9 mouse cellular contexts compared by ENCODE assay signal in the genomic region with DNA sequence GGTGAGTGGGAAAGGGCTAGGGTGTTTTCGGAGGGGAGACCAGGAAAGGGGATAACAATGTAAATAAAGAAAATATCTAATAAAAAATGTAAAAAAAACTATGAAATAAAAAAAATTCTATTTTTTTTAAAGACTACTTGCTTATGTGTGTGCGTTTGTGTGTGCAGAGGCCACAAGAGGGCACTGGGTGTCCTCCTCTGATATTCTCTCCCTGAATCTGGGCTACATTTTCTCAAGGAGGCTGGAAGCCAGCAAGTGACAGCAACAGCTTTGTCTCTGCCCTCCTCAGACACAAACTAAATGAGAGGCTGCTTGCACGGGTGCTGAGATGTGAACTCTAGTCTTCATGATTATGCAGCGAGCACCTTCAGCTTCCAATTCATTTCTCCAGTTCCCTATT. TPM values are rescaled to one million over a fixed set of nuclear protein-coding genes. Genes with fewer than 3 reads are reported as not detected.
DNase-seq lines count a peak whose midpoint lies in the region; ATAC-seq and TF ChIP-seq lines count a peak whose summit lies in the region.
"Had no signal": no experiment of that assay in that cellular context is flagged by ENCODE, and none has a peak within 500 bp of the region (broad histone marks: within the 10 kb centered on the region; RNA-seq: fewer than 3 reads in every experiment).

No protein-coding gene starts in this region.

- peaks cover 16% of the 10 kb centered on the region; the same call in 1 of the 2 replicates for H3K79me2 ChIP-seq in liver, adult 2 months (ENCODE audit: control insufficient read depth, insufficient read depth, low read length)

- H3K27ac ChIP-seq in liver, adult 2 months (replicated peaks; ENCODE audit: insufficient read depth, low read depth, low read length), result no peak overlapping the region
- no peak overlapping the region for H3K27ac ChIP-seq in liver, embryonic 12.5 days
- H3K27ac ChIP-seq in limb, embryonic 10.5 days, result no peak overlapping the region

- peaks cover 3% of the 10 kb centered on the region; the same call in 1 of the 2 replicates for H3K4me1 ChIP-seq in liver, adult 2 months (ENCODE audit: control insufficient read depth, insufficient read depth, low read length)
- H3K4me1 ChIP-seq in liver, embryonic 12.5 days, result peaks cover 54% of the 10 kb centered on the region
- H3K4me1 ChIP-seq in limb, embryonic 10.5 days, result no peaks in the 10 kb centered on the region

- H3K4me2 ChIP-seq in liver, embryonic 12.5 days, result no peak overlapping the region

- H3K4me3 ChIP-seq in liver, adult 2 months (ENCODE audit: insufficient read depth, low read depth, low read length), result no peak overlapping the region
- no peak overlapping the region for H3K4me3 ChIP-seq in liver, embryonic 12.5 days
- H3K4me3 ChIP-seq in limb, embryonic 10.5 days, result no peak overlapping the region

- peak; percentile 40 to 55 for DNase-seq in cerebellum, adult 18-20 months
- no peak for DNase-seq in cerebellum, adult 9-11 months
- no peak for DNase-seq in liver, adult 2 months (ENCODE audit: extremely low read depth, low read depth, low spot score)
- DNase-seq in cerebellum, postnatal 36 days, result peak; percentile 35 to 41
- DNase-seq in ovary, adult 18-20 months (ENCODE audit: low spot score), result no peak
- no peak for DNase-seq in limb, embryonic 10.5 days (ENCODE audit: low spot score)

- peaks cover 3% of the 10 kb centered on the region; the same call in 1 of the 2 replicates for H3K36me3 ChIP-seq in liver, adult 2 months (ENCODE audit: control insufficient read depth, insufficient read depth, low read length)
- H3K36me3 ChIP-seq in liver, embryonic 12.5 days, result no peaks in the 10 kb centered on the region
- H3K36me3 ChIP-seq in limb, embryonic 10.5 days, result no peaks in the 10 kb centered on the region

- ATAC-seq in liver, embryonic 12.5 days, result no peak
- ATAC-seq in megakaryocyte progenitor cell, adult 5-6 weeks (replicated peaks; ENCODE audit: poor library complexity), result 0 out of 2 replicates have a peak, but pooled peaks have one; percentile 25

- no peak overlapping the region for H3K9ac ChIP-seq in liver, adult 2 months (ENCODE audit: low read depth, low read length)
- no peak overlapping the region for H3K9ac ChIP-seq in liver, embryonic 12.5 days

- H3K9me3 ChIP-seq in liver, embryonic 12.5 days (replicated peaks), result no peaks in the 10 kb centered on the region
- H3K9me3 ChIP-seq in limb, embryonic 10.5 days (replicated peaks), result no peaks in the 10 kb centered on the region
- H3K9me3 ChIP-seq: G1E had no signal

- no peaks in the 10 kb centered on the region for H3K27me3 ChIP-seq in liver, adult 2 months (ENCODE audit: control insufficient read depth, insufficient read depth, low read length)
- H3K27me3 ChIP-seq in liver, embryonic 12.5 days (replicated peaks), result no peaks in the 10 kb centered on the region
- H3K27me3 ChIP-seq in limb, embryonic 10.5 days (ENCODE audit: low read depth, poor library complexity, severe bottlenecking), result no peaks in the 10 kb centered on the region

- peak; percentile 19; the same call in 1 of the 2 replicates for TF ChIP-seq CTCF in liver, adult 2 months (IDR thresholded peaks at IDR 0.05; ENCODE audit: low read depth, low read length)

- WGBS in liver, adult 2 months, result 87% methylated on average over 4 of the region's 4 CpGs
- 66% methylated on average over 4 of the region's 4 CpGs for WGBS in liver, embryonic 12.5 days (ENCODE audit: insufficient replicate concordance)
- 80% methylated on average over 4 of the region's 4 CpGs for WGBS in limb, embryonic 10.5 days

- no peak for TF ChIP-seq POLR2A in liver, adult 2 months (IDR thresholded peaks at IDR 0.05; ENCODE audit: extremely low read depth, insufficient read depth, low read length)

RNA-seq across cellular contexts. Expression of gene Gm43552, which starts 14.4 kb away (rescaled TPM):
- not detected in 2 replicates for total RNA-seq in liver, adult 2 months (2014; rRNA removed)
- 14.5 and 16.3 TPM in 2 replicates for polyA plus RNA-seq in liver, adult 2 months (2012; rRNA removed)
- not detected in 2 replicates for polyA plus RNA-seq in liver, embryonic 12.5 days (2016; fragmentation: Nextera tagmentation; extraction: Ambion mirVana)
- not detected in 2 replicates for total RNA-seq in megakaryocyte progenitor cell, adult 5-6 weeks (2015)
- total RNA-seq in megakaryocyte progenitor cell, adult 5-6 weeks (2017), result not detected in 2 replicates
- not detected in 2 replicates for polyA plus RNA-seq in limb, embryonic 10.5 days (2016; fragmentation: Nextera tagmentation; extraction: Ambion mirVana)
- total RNA-seq: G1E had no signal

RNA-seq across cellular contexts. Expression of gene Ugdh, which starts 42.5 kb away (rescaled TPM):
- 118 and 169 TPM in 2 replicates for total RNA-seq in liver, adult 2 months (2014; rRNA removed)
- 43.3 and 43.7 TPM in 2 replicates for polyA plus RNA-seq in liver, adult 2 months (2012; rRNA removed)
- polyA plus RNA-seq in liver, embryonic 12.5 days (2016; fragmentation: Nextera tagmentation; extraction: Ambion mirVana), result 24.1 and 26.3 TPM in 2 replicates
- 48.0 and 52.4 TPM in 2 replicates for total RNA-seq in megakaryocyte progenitor cell, adult 5-6 weeks (2015)
- total RNA-seq in megakaryocyte progenitor cell, adult 5-6 weeks (2017), result 78.9 and 80.5 TPM in 2 replicates
- polyA plus RNA-seq in limb, embryonic 10.5 days (2016; fragmentation: Nextera tagmentation; extraction: Ambion mirVana), result 75.3 and 87.4 TPM in 2 replicates

RNA-seq across cellular contexts. Expression of gene Smim14, which starts 58.8 kb away (rescaled TPM):
- 60.5 and 66.9 TPM in 2 replicates for total RNA-seq in liver, adult 2 months (2014; rRNA removed)
- polyA plus RNA-seq in liver, adult 2 months (2012; rRNA removed), result 66.6 and 72.3 TPM in 2 replicates
- 45.5 and 47.4 TPM in 2 replicates for polyA plus RNA-seq in liver, embryonic 12.5 days (2016; fragmentation: Nextera tagmentation; extraction: Ambion mirVana)
- 142 and 144 TPM in 2 replicates for total RNA-seq in megakaryocyte progenitor cell, adult 5-6 weeks (2015)
- total RNA-seq in megakaryocyte progenitor cell, adult 5-6 weeks (2017), result 83.0 and 86.5 TPM in 2 replicates
- polyA plus RNA-seq in limb, embryonic 10.5 days (2016; fragmentation: Nextera tagmentation; extraction: Ambion mirVana), result 44.1 and 67.0 TPM in 2 replicates

RNA-seq across cellular contexts. Expression of gene Ube2k, which starts 58.8 kb away (rescaled TPM):
- 14.0 and 16.2 TPM in 2 replicates for total RNA-seq in liver, adult 2 months (2014; rRNA removed)
- polyA plus RNA-seq in liver, adult 2 months (2012; rRNA removed), result 19.0 and 20.7 TPM in 2 replicates
- 136 and 137 TPM in 2 replicates for polyA plus RNA-seq in liver, embryonic 12.5 days (2016; fragmentation: Nextera tagmentation; extraction: Ambion mirVana)
- 150 TPM in 2 replicates for total RNA-seq in megakaryocyte progenitor cell, adult 5-6 weeks (2015)
- 32.9 and 45.7 TPM in 2 replicates for total RNA-seq in megakaryocyte progenitor cell, adult 5-6 weeks (2017)
- 218 and 228 TPM in 2 replicates for polyA plus RNA-seq in limb, embryonic 10.5 days (2016; fragmentation: Nextera tagmentation; extraction: Ambion mirVana)

Comparison
In these comparisons a context has a peak if more than half of its experiments do, and no peak if none do; other contexts are left out.
1. DNase-seq: peak in cerebellum, adult 18-20 months (2 of 2) and cerebellum, postnatal 36 days (2 of 2); none in cerebellum, adult 9-11 months (single experiment), liver, adult 2 months (single experiment), ovary, adult 18-20 months (single experiment) and limb, embryonic 10.5 days (single experiment).
2. RNA of gene Gm43552, which starts 14.4 kb away (polyA plus RNA-seq): 14.5 to 16.3 TPM in liver, adult 2 months; not detected in liver, embryonic 12.5 days and not detected in limb, embryonic 10.5 days; every median in the first group is over 10 times any median in the second.